Mouse (Mus musculus): Measurements from ENCODE around the gene H2al3.

- TF ChIP-seq CTCF (IDR thresholded peaks at IDR 0.05; ENCODE audit: insufficient read depth, low read length) (no peak), POLR2A (IDR thresholded peaks at IDR 0.05; ENCODE audit: borderline replicate concordance, extremely low read depth, low read depth, low read length) (no peak)
Observed at GRCm38 (mm10) chrX:9846628-9847027, 2.9 kb upstream of the H2al3 start, which contains the start of gene Hypm.
